8 mouse cellular contexts compared by ENCODE assay signal in genomic region chr3:89520618-89521502, GRCm38 (mm10). TPM values are rescaled to one million over a fixed set of nuclear protein-coding genes. Genes with fewer than 3 reads are reported as not detected.
DNase-seq lines count a peak whose midpoint lies in the region; ATAC-seq and TF ChIP-seq lines count a peak whose summit lies in the region.

No protein-coding gene starts in this region.

- H3K4me2 ChIP-seq in heart, embryonic 12.5 days: peak overlapping the region; percentile 96
- H3K4me2 ChIP-seq in kidney, embryonic 15.5 days: peak overlapping the region; percentile 78
- peak overlapping the region; percentile 58 for H3K4me2 ChIP-seq in liver, postnatal 0 days (ENCODE audit: low read depth, low read length)

- no peak for TF ChIP-seq POLR2A in olfactory bulb, adult 2 months (IDR thresholded peaks at IDR 0.05; ENCODE audit: insufficient read depth, low read depth, low read length)

- WGBS in heart, embryonic 12.5 days: 6% methylated on average over 25 of the region's 25 CpGs
- 6% methylated on average over 25 of the region's 25 CpGs for WGBS in kidney, embryonic 15.5 days
- WGBS in liver, postnatal 0 days (ENCODE audit: insufficient replicate concordance): 12% methylated on average over 23 of the region's 25 CpGs
- 2% methylated on average over 25 of the region's 25 CpGs for WGBS in olfactory bulb, adult 2 months

- H3K9ac ChIP-seq in heart, embryonic 12.5 days: peak overlapping the region; percentile 63
- peak overlapping the region; percentile 35 for H3K9ac ChIP-seq in kidney, embryonic 15.5 days
- H3K9ac ChIP-seq in liver, postnatal 0 days (replicated peaks): no peak overlapping the region

- H3K36me3 ChIP-seq in heart, embryonic 12.5 days: no peaks in the 10 kb centered on the region
- H3K36me3 ChIP-seq in kidney, embryonic 15.5 days: no peaks in the 10 kb centered on the region
- no peaks in the 10 kb centered on the region for H3K36me3 ChIP-seq in liver, postnatal 0 days (replicated peaks; ENCODE audit: insufficient read depth, low read length)

- peak; percentile 26 for DNase-seq in adrenal gland, adult 2 months
- DNase-seq in adrenal gland, adult 18-20 months (ENCODE audit: low spot score in 2 of 2): no peak
- DNase-seq in embryo, embryonic 11 days: peak; percentile 39
- DNase-seq in liver, postnatal 0 days: no peak
- DNase-seq in testis, postnatal 14 days (ENCODE audit: low spot score): no peak

- peaks cover 40% of the 10 kb centered on the region for H3K27me3 ChIP-seq in heart, embryonic 12.5 days (replicated peaks)
- peaks cover 34% of the 10 kb centered on the region for H3K27me3 ChIP-seq in kidney, embryonic 15.5 days
- peaks cover 45% of the 10 kb centered on the region for H3K27me3 ChIP-seq in liver, postnatal 0 days (ENCODE audit: insufficient read depth, low read length)

- no peak for TF ChIP-seq CTCF in liver, postnatal 0 days (IDR thresholded peaks at IDR 0.05; ENCODE audit: low read depth)
- no peak for TF ChIP-seq CTCF in olfactory bulb, adult 2 months (IDR thresholded peaks at IDR 0.05; ENCODE audit: insufficient read depth, low read depth, low read length)

- no peak overlapping the region for H3K27ac ChIP-seq in heart, embryonic 12.5 days (ENCODE audit: poor library complexity, severe bottlenecking)
- H3K27ac ChIP-seq in kidney, embryonic 15.5 days: no peak overlapping the region
- H3K27ac ChIP-seq in liver, postnatal 0 days (ENCODE audit: low read depth): no peak overlapping the region
- H3K27ac ChIP-seq in olfactory bulb, adult 2 months (ENCODE audit: insufficient read depth, low read depth, low read length): 0 out of 2 replicates have a peak overlapping the region, but pooled peaks have one; percentile 16

- peak; percentile 15; the same call in 1 of the 2 replicates for ATAC-seq in heart, embryonic 12.5 days (ENCODE audit: insufficient number of reproducible peaks, low FRiP score)
- peak; percentile 6; the same call in 1 of the 2 replicates for ATAC-seq in kidney, embryonic 15.5 days (replicated peaks; ENCODE audit: low FRiP score)
- no peak for ATAC-seq in liver, postnatal 0 days

- no peak for TF ChIP-seq EP300 in liver, postnatal 0 days (IDR thresholded peaks at IDR 0.05; ENCODE audit: low read depth)

- H3K4me1 ChIP-seq in heart, embryonic 12.5 days (replicated peaks): peaks cover 35% of the 10 kb centered on the region
- H3K4me1 ChIP-seq in kidney, embryonic 15.5 days: peaks cover 45% of the 10 kb centered on the region
- H3K4me1 ChIP-seq in liver, postnatal 0 days (ENCODE audit: insufficient read depth): peaks cover 7% of the 10 kb centered on the region
- H3K4me1 ChIP-seq in olfactory bulb, adult 2 months (ENCODE audit: control insufficient read depth, insufficient read depth, low read length): peaks cover 40% of the 10 kb centered on the region

- H3K4me3 ChIP-seq in heart, embryonic 12.5 days: peak overlapping the region; percentile 48
- H3K4me3 ChIP-seq in kidney, embryonic 15.5 days (replicated peaks): peak overlapping the region; percentile 46
- peak overlapping the region; percentile 25; the same call in 1 of the 2 replicates for H3K4me3 ChIP-seq in liver, postnatal 0 days (ENCODE audit: low read depth, low read length)
- H3K4me3 ChIP-seq in olfactory bulb, adult 2 months (ENCODE audit: insufficient read depth, low read depth, low read length): peak overlapping the region; percentile 50

- H3K9me3 ChIP-seq in heart, embryonic 12.5 days (replicated peaks): peaks cover 6% of the 10 kb centered on the region
- H3K9me3 ChIP-seq in kidney, embryonic 15.5 days (replicated peaks): peaks cover 7% of the 10 kb centered on the region
- 0 out of 2 replicates have a peak, but pooled peaks cover 2% of the 10 kb centered on the region for H3K9me3 ChIP-seq in liver, postnatal 0 days (ENCODE audit: low read length)

RNA-seq across cellular contexts. Expression of gene Kcnn3, which starts 0.9 kb away (rescaled TPM):
- total RNA-seq in adrenal gland, adult 2 months (2021): 1 to 10 TPM; 3.1 to 5.2 TPM
- 1.7 and 2.0 TPM in 2 replicates for polyA plus RNA-seq in adrenal gland, adult 2 months (2012; rRNA removed)
- 1 to 10 TPM; 2.7 to 3.8 TPM for total RNA-seq in adrenal gland, adult 18-20 months (2021)
- polyA plus RNA-seq in heart, embryonic 12.5 days (2016; fragmentation: Nextera tagmentation; extraction: Ambion mirVana): 1.4 and 1.5 TPM in 2 replicates
- polyA plus RNA-seq in kidney, embryonic 15.5 days (2015; fragmentation: Nextera tagmentation; extraction: Ambion mirVana): 2.1 and 3.0 TPM in 2 replicates
- polyA plus RNA-seq in liver, postnatal 0 days (2015; fragmentation: Nextera tagmentation; extraction: Ambion mirVana): 0.04 TPM in 2 replicates
- not detected in 2 replicates for polyA plus RNA-seq in olfactory bulb, adult 2 months (2012; ENCODE audit: insufficient read depth, insufficient read length, low replicate concordance, missing spikeins)

Comparison
In these comparisons a context has a peak if more than half of its experiments do, and no peak if none do; other contexts are left out.
1. DNase-seq: peak in adrenal gland, adult 2 months (single experiment) and embryo, embryonic 11 days (single experiment); none in adrenal gland, adult 18-20 months (0 of 2), liver, postnatal 0 days (single experiment) and testis, postnatal 14 days (single experiment).
2. Peak in every context shown above with its lines, with median percentiles within 50 percentile points of each other: H3K4me2 ChIP-seq and H3K4me3 ChIP-seq.